Mouse (Mus musculus) liver (tissue): ENCODE results near the gene 1500011B03Rik.

Source experiments
- DNase-seq: peaks from one replicate; pipeline ENCODE4 v3.0.0-alpha.2; 2020; ENCODE audit warnings: mixed read lengths

Gene 1500011B03Rik

DNA sequence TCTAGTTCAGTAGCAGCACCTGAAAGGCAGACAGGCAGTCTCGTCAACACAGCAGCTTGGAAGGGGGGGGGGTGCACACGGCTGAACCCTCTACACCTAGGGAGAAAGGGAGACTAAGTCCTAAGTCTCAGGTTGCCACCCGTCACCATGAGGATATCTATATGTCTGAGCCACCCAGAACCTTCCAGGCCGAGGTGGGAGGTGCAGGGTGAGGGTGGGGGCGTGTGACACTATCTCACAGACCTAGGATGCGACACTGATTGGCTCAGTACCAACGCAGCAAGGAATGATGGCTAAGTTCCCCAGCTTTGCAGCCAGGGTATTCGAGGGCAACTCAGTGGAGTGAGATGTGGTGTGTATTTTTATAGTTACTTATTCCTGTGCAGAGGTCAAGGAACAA lies 14.9 kb downstream of the 1500011B03Rik start:
- peak; percentile 65 for DNase-seq

- DNase-seq, result no peak
Measured at GRCm38 (mm10) chr5:114807893-114808292, 15.4 kb downstream of the 1500011B03Rik start.

- peak; percentile 73 for DNase-seq
Measured at GRCm38 (mm10) chr5:114807468-114807867, 15.8 kb downstream of the 1500011B03Rik start.

DNA sequence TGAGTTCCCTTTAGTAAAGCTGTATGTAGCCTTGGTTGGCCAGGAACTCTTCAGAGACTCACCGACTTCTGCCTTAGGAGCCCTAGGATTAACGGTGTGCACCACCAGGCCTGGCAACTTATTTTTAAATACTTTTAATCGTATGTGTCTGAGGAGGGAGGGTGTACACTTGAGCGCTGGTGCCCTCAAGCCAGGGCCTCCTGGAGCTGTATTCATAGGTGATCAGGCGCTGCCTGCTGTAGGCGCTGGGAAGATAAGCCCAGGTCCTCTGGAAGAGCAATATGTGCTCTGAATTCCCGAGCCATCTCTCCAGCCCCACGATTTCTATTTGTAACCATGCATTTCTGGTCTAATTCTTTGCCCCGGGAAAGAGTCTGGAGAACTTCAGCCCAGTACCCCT lies 16.2 kb downstream of the 1500011B03Rik start:
- peak; percentile 52 for DNase-seq

DNA sequence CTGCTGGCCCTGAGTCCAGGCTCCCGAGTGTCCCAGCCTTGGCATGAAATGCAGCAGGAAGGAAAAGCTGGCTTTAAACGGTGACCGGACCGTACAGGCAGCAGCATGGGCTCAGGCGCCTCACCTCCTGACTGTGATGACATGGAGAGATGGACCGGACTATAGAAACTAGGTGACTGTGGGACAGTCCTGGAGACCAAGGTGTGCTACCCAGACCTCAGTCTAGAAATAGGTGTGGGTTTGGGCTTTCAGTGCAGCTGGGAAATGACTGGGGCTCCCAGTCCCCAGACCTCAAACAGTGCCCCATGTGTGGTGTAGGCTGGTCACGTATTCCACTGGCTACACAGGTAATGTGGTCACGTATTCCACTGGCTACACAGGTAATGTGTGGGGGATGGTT lies 16.6 kb downstream of the 1500011B03Rik start:
- DNase-seq, result no peak

- no peak for DNase-seq
Measured at GRCm38 (mm10) chr5:114805436-114806350, 17.6 kb downstream of the 1500011B03Rik start.

GRCm38 (mm10) chr5:114804958-114805357 lies 18.3 kb downstream of the 1500011B03Rik start:
- peak; percentile 55 for DNase-seq

- DNase-seq, result no peak
Measured at GRCm38 (mm10) chr5:114804335-114804734, 18.9 kb downstream of the 1500011B03Rik start.

GRCm38 (mm10) chr5:114803231-114803630 lies 20.0 kb downstream of the 1500011B03Rik start:
- no peak for DNase-seq

GRCm38 (mm10) chr5:114801841-114802240 lies 21.4 kb downstream of the 1500011B03Rik start:
- no peak for DNase-seq

DNA sequence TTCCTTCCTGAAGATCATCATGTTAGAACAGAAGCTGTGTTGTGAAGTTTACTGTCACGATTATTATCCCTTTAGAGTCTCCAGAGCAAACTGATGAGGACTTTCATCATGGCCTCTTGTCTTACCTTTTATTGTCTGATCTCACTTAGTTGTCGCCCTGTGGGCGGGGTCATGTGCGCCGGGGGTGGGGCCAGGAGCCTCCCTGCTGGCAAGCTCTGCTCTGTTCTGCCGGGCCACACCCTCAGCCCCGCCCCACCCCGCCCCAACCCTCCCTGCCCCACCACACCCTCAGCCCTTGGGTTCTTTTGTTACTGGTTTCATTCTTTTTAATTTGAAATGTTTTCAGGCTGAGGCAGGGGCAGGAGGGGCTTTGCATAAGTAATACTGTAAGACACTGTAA lies 22.2 kb downstream of the 1500011B03Rik start:
- peak; percentile 87 for DNase-seq

DNA sequence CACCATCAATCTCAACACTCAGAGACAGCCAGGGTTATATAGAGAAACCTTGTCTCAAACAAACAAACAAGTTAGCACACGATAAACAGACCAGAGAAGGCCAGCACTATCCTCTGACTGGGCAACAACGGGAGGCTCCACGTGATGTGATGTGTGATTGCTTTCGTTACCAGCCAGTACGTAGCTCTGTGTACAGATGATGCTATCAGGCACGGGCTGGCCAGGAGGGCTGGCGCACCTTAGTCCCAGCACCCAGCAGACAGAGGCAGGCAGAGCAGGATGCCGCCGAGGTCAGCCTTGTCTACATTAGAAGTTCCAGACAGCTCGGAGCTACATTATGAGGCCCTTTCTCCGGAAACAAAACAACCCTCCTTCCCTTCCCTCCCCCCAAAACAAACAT lies 23.4 kb downstream of the 1500011B03Rik start:
- DNase-seq, result no peak

- no peak for DNase-seq
Measured at GRCm38 (mm10) chr5:114797253-114797652, 26.0 kb downstream of the 1500011B03Rik start.

- DNase-seq, result peak; percentile 53
Measured at GRCm38 (mm10) chr5:114796299-114797012, 26.8 kb downstream of the 1500011B03Rik start.

- no peak for DNase-seq
Measured at GRCm38 (mm10) chr5:114795653-114796052, 27.6 kb downstream of the 1500011B03Rik start.

GRCm38 (mm10) chr5:114795231-114795630 lies 28.0 kb downstream of the 1500011B03Rik start:
- DNase-seq, result no peak

DNA sequence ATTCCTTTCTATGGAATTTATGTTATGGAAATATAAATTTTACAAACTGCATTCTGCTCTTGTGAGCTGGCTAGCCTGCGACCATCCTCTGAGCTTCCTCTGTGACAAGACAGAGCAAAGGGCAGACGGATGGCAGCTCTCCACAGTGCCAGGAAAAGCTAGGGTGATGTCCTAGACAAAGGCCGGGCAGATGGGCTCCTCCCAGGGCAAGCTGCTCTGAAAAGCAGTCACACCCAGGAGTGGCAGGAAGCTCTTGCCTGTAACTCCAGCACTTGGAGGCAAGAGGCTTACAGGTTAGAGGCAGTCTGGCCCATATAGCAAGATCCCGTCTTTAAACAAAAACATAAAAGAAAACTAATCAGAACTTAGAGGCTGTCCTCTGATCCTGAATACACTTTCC lies 28.7 kb downstream of the 1500011B03Rik start:
- no peak for DNase-seq

GRCm38 (mm10) chr5:114793317-114793716 lies 30.0 kb downstream of the 1500011B03Rik start:
- no peak for DNase-seq

- DNase-seq, result no peak
Measured at GRCm38 (mm10) chr5:114785196-114785595, 38.1 kb downstream of the 1500011B03Rik start.

GRCm38 (mm10) chr5:114784622-114785165 lies 38.6 kb downstream of the 1500011B03Rik start:
- DNase-seq, result peak; percentile 70

DNA sequence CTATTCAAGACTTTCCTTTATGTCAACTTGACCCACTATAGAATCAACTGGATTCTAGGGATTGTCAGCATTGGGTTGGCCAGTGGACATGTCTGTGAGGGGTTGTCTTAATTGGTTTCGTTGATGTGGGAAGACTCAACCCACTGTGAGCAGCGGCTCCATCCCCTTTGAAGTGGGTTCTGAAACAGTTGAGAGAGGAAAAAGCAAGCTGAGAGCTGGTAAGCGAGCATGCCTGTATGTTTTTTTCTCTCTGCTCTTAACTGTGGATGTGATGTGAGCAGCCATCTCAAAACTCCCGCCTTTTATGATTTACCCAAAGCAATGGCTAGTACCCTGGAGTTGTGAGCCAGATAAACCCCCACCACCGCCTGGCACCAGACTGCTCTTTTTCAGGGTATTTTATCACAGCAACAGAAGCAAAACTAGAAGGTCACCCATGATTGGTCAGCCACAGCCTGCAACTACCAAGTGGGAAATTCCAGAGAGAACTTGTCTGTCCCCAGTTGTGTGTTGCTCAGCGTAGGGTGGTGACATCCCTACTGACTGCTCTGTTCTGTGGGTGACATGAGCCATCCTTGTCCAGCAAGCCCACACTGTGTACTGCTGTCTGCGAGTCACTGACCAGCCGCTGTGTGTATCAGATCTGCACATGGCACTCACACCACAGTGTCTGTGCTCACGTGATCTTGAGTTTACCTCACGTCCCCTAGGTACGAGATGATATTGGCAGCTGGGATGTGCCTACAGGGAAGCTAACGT lies 39.7 kb downstream of the 1500011B03Rik start:
- DNase-seq, result no peak

DNA sequence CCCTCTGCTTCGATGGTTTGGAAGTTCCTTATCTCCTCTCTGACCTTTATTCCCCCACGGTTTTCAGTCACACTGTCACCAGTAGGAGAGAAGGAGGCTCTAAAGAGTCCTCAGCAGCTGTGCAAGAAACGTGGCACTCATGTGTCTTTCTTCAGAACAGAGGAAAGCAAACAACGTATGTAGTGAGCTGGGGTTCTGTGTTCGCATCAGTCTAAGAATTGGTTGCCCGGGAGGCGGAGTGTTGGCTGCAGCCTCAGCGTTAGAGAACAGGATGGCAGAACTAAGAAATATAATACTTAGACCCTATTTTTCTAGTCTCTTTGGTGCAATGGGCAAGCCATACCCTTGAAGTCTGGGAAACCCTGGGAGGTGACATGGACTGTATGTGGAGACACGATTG lies 40.3 kb downstream of the 1500011B03Rik start:
- no peak for DNase-seq

DNA sequence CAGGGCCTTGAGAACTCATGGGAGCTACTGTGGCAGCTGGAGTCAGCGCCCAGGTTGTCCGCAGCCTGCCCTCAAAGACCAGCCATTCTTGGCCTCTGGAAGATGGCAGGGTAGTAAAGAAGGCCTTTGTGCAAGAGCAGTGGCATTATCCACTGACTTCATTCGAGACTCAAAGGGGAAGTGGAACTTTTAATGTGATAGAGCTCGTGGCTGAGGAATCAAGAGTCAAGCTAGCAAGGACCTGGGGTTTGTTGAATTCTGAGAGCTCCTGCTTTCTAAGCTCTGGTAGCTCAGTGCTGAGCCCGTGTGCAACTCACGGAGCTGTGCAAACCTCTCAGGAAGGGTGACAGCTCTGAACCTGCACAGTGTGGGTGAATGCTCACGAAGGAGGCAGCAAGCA lies 42.4 kb downstream of the 1500011B03Rik start:
- DNase-seq, result no peak
